Mouse (Mus musculus): ENCODE results near the gene Sypl.

DNA sequence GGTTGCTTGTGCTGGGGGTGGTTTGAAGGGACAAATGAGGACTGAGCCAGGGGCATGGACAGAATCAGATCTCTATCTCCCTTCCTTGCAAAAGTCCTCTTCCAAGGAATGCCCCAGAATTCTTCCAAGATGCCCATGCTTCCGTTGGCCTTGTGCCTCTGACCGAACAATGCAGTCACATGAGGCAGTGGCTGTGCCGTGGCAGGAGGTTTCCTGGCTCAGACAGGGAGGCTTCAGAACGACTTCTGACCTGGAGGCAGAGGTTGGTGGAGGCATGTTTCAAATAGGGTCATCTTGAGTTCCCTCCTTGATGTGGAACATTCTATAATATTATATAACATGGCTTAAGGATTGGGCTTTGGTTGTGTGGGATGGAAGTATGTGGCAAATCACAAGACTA is 64.9 kb downstream of the Sypl start:
- TF ChIP-seq POLR2A (IDR thresholded peaks at IDR 0.05; ENCODE audit: low read depth, low read length) (no peak), CTCF (IDR thresholded peaks at IDR 0.05; ENCODE audit: extremely low read depth, insufficient read length, insufficient replicate concordance, low read depth, low read length) (no peak)
